Mouse (Mus musculus): ENCODE data around the gene Olfr1444. TPM values are rescaled to one million over a fixed set of nuclear protein-coding genes. Genes with fewer than 3 reads are reported as not detected.

Olfr1444 gene
- total RNA-seq (2022) = not detected

DNA sequence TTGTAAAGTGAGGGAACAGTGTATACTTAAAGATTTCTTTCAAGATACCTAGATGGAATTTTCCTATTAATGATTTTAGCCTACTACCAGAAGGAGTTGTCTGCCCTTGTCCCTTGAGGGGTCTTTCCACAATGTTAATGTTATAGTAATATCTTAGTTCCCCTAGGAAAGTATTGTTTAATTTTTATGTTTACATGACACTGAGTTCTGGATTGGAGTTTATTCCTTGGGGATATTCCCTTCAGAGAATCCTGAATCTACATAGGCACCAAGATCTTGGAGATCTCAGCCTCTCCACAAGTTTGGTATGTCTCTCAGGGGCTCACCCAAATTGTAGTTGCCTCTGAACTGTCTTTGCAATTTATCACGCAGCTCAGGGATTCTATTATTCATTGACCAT, at the start of gene Olfr1444:
Olfr1444 (plus strand) TSS at position 301 of the 400 bp plus-strand sequence.
- no peak for DNase-seq

DNA sequence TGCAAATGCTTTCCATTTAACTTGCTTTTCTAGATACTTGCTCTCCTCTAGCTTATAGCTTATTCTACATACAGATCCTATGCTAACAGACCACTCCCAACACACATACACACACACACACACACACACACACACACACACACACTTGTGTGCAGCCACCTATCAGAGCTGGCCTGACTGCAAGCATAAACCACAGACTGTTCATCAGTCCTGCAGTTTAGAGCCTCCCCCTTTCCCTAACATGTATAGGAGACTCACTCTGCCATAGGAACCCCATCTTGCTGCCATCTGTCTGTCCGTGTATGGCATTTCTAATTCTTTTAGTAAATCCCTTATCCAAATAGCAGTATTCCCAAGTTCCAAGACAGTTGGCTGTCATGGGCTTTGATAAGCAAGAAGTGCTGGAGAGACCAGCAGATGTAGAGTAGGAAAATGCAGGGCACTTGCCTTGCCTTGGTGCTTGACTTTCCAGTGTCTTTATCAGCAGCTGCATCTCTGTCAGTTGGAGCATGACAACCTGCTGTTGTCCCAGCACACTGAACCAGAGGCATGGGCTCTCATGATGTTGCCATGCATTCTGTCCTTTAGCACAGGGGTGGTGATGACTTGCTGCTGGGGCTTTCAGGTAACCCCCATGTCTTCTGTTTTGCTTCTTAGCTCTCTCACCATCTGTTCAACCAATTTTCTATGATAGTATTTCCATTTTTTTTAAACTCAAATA, 44.3 kb upstream of the Olfr1444 start:
- DNase-seq = no peak

DNA sequence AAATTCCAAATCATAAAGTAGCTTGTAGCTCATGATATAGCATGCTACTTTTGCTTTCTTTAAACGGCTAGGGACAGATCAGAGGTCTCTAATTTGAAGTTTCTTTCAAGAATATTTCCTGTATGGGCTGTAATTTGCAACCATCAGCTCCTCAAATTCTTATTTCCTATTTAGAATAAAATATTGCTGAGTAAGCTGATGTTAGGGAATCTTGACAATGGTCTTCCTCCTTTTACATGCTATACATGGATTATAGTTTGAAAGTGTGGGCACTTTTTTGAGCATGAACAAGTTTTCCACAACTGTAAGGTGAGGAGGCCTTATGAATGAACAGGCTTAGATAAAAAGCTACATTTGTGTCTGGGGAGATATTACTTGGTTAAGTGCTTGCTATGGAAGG, 43.2 kb upstream of the Olfr1444 start:
- DNase-seq = no peak

DNA sequence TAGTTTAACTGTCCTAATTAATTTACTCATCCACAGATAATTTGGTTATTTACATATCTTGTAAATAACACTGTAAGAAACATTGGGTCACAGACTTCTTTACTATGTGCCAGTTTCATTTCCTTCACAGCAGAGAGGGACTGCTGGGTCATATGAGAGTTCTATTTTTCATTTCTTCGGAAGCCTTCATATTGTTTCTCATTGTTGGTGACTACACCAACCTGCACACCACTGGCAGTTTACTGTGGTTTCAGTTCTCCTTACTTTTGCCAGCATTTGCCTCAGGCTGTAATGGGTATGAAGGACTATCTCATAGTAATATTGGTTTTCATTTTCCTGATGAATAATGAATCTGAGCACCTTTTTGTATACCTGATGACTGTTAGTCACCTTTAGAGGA, 38.6 kb upstream of the Olfr1444 start:
- DNase-seq = no peak

DNA sequence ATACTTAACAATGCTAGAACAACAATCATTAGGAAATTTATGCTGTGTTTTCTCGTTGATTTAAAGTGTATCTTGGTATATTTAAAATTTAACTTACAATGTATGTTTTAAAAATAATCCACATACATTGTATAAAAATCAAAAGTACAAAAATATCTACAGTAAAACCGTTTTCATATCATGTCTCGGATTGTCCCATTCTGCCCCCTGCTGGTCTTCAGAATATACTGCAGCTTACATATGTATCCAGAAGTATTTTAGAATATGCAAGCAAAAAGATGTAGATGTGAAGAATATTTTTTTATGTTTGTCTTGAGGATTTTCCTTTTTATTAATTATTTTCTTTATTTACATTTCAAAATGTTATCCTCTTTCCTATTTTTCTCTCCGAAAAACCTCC, 36.7 kb upstream of the Olfr1444 start:
- DNase-seq = no peak

DNA sequence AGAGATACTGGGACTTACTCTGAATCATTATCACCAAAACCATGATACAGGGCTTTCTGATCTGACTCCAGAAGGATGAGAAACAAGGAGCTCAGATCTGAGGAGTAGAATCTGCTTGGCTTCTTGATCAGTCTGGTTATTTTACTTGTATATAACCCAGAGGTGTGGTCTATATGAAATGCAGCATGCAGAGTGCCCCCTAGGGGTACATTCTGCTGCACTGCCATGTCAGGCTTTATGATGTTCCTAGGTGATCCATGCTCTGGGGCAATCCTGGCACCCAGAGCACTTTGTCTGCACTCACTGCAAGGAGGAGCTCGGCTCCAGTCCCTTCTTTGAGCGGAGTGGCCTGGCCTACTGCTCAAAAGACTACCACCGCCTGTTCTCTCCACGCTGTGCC, 32.5 kb upstream of the Olfr1444 start:
- no peak for DNase-seq

DNA sequence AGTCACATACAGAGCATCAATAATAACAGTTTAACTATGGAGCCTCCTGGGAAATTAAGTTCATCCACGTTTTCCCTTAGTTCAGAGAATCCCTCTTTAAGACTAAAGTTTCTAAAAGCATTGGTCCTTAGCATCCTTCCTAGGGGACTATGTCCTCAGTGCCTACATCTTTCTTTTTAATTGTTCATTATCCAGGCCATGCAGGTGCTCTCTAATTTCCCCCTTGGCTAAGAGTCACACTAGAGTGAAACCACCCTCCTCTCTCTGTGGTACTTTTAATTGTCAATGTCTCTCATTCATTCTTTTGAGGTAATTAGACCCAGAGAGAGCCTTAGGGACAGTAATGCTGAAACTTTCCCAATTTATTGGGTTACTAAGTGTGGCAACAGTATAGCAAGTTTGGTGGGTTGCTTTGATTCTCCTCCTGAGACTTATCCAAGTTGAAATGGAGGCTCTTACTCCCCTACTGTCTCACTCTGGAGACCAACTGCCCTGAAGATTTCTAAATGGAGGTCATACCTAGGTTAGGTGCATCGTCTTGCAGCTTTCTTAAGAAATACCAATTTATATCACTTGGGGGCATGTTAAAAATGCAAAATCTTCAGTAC, 26.2 kb upstream of the Olfr1444 start:
- no peak for DNase-seq

DNA sequence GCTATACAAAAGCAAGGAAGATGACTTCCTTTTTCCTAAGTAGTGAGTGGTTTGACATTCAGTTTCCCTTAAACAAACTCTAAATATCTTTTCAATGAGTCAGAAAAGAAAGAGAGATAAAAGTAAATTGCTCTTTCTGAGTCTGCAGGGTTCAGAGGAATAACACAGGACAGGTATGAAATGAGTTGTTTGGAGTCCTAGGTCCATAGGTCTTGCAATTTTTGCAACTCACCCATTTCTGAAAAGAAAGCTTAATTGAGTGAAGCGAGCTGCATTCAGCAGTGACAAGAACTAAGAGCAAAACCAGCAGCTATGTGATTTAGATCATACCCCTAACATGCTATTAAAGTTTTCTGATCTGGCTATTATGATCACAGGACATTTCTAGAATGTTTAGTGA, 25.5 kb upstream of the Olfr1444 start:
- DNase-seq = no peak

DNA sequence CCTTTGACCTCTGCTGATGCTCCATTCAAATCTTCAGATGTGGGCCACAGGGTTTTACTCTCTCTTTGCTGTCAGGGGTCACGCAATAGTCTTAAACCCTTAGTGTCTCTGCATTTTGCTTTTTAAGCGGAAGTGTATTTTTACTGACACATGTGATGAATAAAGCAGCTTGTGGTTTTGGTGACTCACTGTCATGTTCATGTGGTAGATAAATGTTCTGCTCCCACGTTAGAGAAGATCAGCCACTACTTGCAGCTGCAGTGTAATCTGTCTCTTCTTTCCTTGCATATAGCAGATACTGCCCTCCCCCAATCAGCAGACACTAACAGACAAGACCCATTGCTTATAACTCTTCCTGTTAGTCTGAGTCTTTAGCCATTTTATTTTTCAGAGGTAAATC, 23.5 kb upstream of the Olfr1444 start:
- DNase-seq = no peak

DNA sequence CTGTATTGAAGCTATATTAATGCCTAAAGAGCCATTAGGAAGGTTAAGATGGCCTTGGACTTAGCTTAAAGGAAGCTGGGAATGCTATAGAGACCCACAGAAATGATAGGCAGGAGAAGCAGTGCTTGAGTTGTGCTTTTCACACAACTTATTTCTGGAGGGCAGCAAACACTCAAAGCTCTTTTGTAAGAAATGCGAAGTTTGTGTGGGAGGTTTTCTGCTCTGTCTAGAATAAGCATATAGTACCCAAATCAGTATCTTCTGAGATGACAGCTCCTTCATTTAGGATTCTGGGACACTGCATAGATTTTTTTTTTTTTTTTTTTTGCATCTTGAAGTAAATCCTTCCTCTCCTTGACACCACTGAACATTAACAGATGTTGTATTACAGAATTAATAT, 18.6 kb upstream of the Olfr1444 start:
- DNase-seq = no peak

DNA sequence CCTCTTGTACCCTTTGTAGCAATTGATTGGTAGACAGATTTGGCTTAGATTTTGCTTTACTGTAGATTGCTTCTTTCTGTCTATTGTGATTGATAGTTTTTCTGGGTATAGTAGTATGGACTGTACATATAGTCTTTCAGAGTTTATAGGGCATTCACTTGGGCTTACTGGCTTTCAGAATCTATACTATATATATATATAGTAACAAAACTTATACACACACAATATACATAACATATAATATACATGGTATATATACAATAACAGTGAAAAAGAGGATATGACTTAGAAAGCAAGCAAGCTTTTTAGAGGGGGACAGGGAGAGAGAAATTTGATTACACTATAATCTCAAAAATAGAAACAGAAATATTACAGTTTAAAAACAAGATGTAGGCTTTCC, 10.7 kb upstream of the Olfr1444 start, which contains the start of gene Gm5244:
Gm5244 (plus strand) TSS at position 301 of the 400 bp plus-strand sequence.
- no peak for DNase-seq

DNA sequence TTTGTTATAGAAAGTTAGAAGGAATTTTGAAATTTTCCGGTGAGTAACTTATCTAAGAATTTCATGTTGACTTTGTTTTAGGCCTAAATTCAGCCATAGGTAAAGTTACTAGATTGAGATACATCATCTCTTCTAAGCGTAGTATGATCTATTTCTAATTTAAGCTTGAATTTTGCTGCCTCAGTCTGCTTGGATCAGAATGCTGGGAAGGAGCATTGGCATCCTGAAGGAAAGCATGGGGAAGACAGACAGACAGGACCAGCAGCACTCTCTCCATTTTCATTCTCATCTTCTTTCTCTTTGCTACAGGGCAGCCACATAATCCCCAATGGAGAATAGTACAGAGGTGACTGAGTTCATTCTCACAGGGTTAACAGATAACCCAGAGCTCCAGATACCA, 26.5 kb downstream of the Olfr1444 start, which contains the start of gene Olfr1445:
Olfr1445 (plus strand) TSS at position 301 of the 400 bp plus-strand sequence.
- DNase-seq = no peak

DNA sequence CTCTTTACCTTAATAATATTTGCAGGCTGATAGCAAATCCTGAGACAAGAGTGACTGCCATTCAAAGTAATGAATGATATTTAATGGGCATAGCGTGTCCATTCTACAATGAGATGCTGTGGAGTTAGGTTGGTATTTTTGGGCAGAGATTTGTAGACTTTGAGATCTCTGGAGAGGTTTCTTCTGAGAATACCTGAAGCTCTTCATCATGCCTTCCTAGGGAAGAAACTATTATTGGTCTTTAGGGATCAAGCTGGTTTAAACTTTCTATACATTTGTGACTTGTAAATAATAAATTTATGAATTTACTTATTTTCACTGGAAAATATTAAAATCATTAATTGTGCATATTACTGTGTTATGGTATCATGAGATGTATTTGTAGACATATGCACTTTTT, 36.3 kb downstream of the Olfr1444 start, which contains the start of gene Olfr1446:
Olfr1446 (minus strand) TSS at position 101 of the 400 bp plus-strand sequence.
- DNase-seq = no peak

DNA sequence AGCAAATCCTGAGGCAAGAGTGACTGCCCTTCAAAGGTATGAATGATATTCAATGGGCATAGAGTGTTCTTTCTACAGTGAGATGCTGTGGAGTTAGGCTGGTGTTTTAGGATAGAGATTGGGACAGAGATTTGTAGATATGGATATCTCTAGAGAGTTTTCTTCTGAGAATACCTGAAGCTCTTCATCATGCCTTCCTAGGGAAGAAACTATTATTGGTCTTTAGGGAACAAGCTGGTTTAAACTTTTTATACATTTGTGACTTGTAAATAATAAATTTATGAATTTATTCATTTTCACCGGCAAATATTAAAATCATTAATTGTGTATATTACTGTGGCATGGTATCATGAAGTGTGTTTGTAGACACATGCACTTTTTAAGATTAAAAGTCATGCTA, 46.6 kb downstream of the Olfr1444 start, which contains the start of gene Olfr1447:
Olfr1447 (minus strand) TSS at position 101 of the 400 bp plus-strand sequence.
- DNase-seq = no peak

Other genes with a start within 250 kb of the Olfr1444 start
- gene Glyat, start 224.0 kb upstream of the Olfr1444 start, total RNA-seq (2022) = not detected
- gene Olfr1442, start 186.8 kb upstream of the Olfr1444 start, total RNA-seq (2022) = not detected
- gene Olfr1443, start 179.2 kb upstream of the Olfr1444 start, total RNA-seq (2022) = not detected
- gene Keg1, start 161.5 kb upstream of the Olfr1444 start, total RNA-seq (2022) = under 1 TPM in 1 of 4 experiments, not detected in 3; 0.35 TPM
- 1 to 10 TPM; 1.1 to 3.6 (median 2.3) TPM for gene Cntf, start 91.7 kb upstream of the Olfr1444 start, total RNA-seq (2022)
- gene Zfp91, start 61.2 kb upstream of the Olfr1444 start, total RNA-seq (2022) = 10 to 100 TPM; 70.3 to 80.8 (median 71.4) TPM
- gene Lpxn, start 61.1 kb upstream of the Olfr1444 start, total RNA-seq (2022) = 1 to 10 TPM; 2.1 to 5.8 (median 3.9) TPM
- gene Gm5244, start 10.6 kb upstream of the Olfr1444 start, total RNA-seq (2022) = not detected
- gene Olfr1445, start 26.6 kb downstream of the Olfr1444 start, total RNA-seq (2022) = not detected
- gene Olfr1446, start 36.2 kb downstream of the Olfr1444 start, total RNA-seq (2022) = not detected
- gene Olfr1447, start 46.5 kb downstream of the Olfr1444 start, total RNA-seq (2022) = not detected
- gene Olfr1448, start 67.1 kb downstream of the Olfr1444 start, total RNA-seq (2022) = not detected
- gene Olfr1449, start 73.6 kb downstream of the Olfr1444 start, total RNA-seq (2022) = not detected
- not detected for gene Olfr1450, start 93.0 kb downstream of the Olfr1444 start, total RNA-seq (2022)
- not detected for gene Olfr1451, start 137.7 kb downstream of the Olfr1444 start, total RNA-seq (2022)
- not detected for gene Olfr1453, start 171.0 kb downstream of the Olfr1444 start, total RNA-seq (2022)
- gene Olfr1454, start 203.3 kb downstream of the Olfr1444 start, total RNA-seq (2022) = not detected
- not detected for gene Olfr1457, start 240.6 kb downstream of the Olfr1444 start, total RNA-seq (2022)
- gene Olfr1458, start 249.5 kb downstream of the Olfr1444 start, total RNA-seq (2022) = not detected

Measured in adrenal gland, adult 8-10 months (tissue).